Mouse (Mus musculus): Measurements from ENCODE around the gene Zfp598. TPM values are rescaled to one million over a fixed set of nuclear protein-coding genes. Genes with fewer than 3 reads are reported as not detected.
"Not testable (repeated sequence)": the region's sequence is repeated elsewhere in the genome, so short reads cannot be mapped to it uniquely, and the experiment has no call there.

Gene Zfp598
- polyA plus RNA-seq, 1 experiment from 2014 or later, result 24.9 TPM

DNA sequence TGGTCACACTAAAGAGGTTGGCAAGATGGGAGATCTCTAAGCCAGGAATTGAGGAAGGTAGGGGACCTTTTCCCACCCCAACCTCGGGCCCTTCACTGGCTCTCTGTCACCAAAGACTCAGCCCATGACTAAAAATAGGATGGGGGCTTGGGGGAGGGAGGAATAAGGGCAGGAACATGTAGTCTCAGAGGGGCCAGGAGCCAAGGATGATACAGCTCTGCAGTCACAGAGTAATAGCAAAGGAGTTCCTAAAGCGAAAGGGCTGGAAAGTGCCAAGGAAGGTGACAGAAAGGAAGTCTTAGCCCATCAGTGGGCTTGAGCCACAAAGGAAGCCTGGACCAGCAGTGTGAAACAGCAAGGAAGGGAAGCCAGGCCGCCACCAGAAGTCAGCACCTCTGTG, 17.7 kb upstream of the Zfp598 start:
- 76% methylated on average over 3 of the region's 3 CpGs for WGBS

GRCm38 (mm10) chr17:24653967-24654710, 15.3 kb upstream of the Zfp598 start:
- no peak overlapping the region for H3K4me3 ChIP-seq (ENCODE audit: low read depth, low read length)
- DNase-seq (ENCODE audit: low spot score, missing footprints), result peak; percentile 97
- WGBS, result 4% methylated on average over 19 of the region's 19 CpGs
- no peaks in the 10 kb centered on the region for H3K36me3 ChIP-seq (ENCODE audit: control insufficient read depth, insufficient read depth, low read length)
- peak; percentile 68 for ATAC-seq (ENCODE audit: low FRiP score)
- no peaks in the 10 kb centered on the region for H3K9me3 ChIP-seq (ENCODE audit: control insufficient read depth, low read length)
- no peak overlapping the region for H3K9ac ChIP-seq (ENCODE audit: low read length)
- peaks cover 14% of the 10 kb centered on the region for H3K4me1 ChIP-seq (ENCODE audit: control insufficient read depth, insufficient read depth, low read length)
- H3K27ac ChIP-seq (ENCODE audit: low read depth, low read length), result no peak overlapping the region
- H3K4me2 ChIP-seq, result peak overlapping the region; percentile 8
- peaks cover 32% of the 10 kb centered on the region for H3K27me3 ChIP-seq (ENCODE audit: control insufficient read depth, insufficient read depth, low read length)

More for the DNA sequence above, 17.7 kb upstream of the Zfp598 start:
- Histone ChIP-seq H3K4me2 (no peak overlapping the region), H3K9me3 (ENCODE audit: control insufficient read depth, low read length) (no peaks in the 10 kb centered on the region), H3K27me3 (ENCODE audit: control insufficient read depth, insufficient read depth, low read length) (peaks cover 12% of the 10 kb centered on the region), H3K4me1 (ENCODE audit: control insufficient read depth, insufficient read depth, low read length) (peaks cover 9% of the 10 kb centered on the region), H3K36me3 (ENCODE audit: control insufficient read depth, insufficient read depth, low read length) (no peaks in the 10 kb centered on the region), H3K9ac (ENCODE audit: low read length) (no peak overlapping the region), H3K27ac (ENCODE audit: low read depth, low read length) (no peak overlapping the region), H3K4me3 (ENCODE audit: low read depth, low read length) (no peak overlapping the region)
- ATAC-seq (ENCODE audit: low FRiP score), result no peak
- DNase-seq (ENCODE audit: low spot score, missing footprints), result peak; percentile 62

DNA sequence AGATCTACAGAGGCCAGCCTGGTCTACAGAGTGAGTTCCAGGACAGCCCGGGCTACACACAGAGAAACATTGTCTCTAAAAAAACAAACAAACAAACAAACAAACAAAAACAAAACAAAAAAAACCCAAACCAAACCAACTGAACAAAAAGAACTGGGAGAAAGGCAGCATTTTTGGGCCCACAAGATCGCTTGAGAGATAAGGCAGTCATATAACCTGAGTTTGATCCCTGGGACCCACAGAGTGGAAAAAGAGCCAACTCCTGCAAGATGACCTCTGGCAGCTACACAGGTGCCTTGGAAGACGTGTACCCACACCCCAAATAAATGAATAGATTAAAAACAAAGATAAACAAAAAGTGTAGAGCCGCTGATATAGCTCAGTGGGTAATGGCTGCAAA, 14.5 kb upstream of the Zfp598 start:
- H3K4me1 ChIP-seq (ENCODE audit: control insufficient read depth, insufficient read depth, low read length), result peaks cover 9% of the 10 kb centered on the region
- H3K36me3 ChIP-seq (ENCODE audit: control insufficient read depth, insufficient read depth, low read length), result no peaks in the 10 kb centered on the region
- no peak overlapping the region for H3K4me2 ChIP-seq
- ATAC-seq (ENCODE audit: low FRiP score), result no peak
- 74% methylated on average over 4 of the region's 4 CpGs for WGBS
- H3K4me3 ChIP-seq (ENCODE audit: low read depth, low read length), result no peak overlapping the region
- no peak overlapping the region for H3K27ac ChIP-seq (ENCODE audit: low read depth, low read length)
- no peak overlapping the region for H3K9ac ChIP-seq (ENCODE audit: low read length)
- DNase-seq (ENCODE audit: low spot score, missing footprints), result no peak
- H3K9me3 ChIP-seq (ENCODE audit: control insufficient read depth, low read length), result no peaks in the 10 kb centered on the region
- peaks cover 40% of the 10 kb centered on the region for H3K27me3 ChIP-seq (ENCODE audit: control insufficient read depth, insufficient read depth, low read length)

GRCm38 (mm10) chr17:24658017-24658758, 11.3 kb upstream of the Zfp598 start, which contains the start of gene Npw:
TSS of gene Npw (minus strand) at chr17:24658457.
- no peak within 1 kb of the TSS for H3K27ac ChIP-seq (ENCODE audit: low read depth, low read length)
- peaks cover 5% of the 10 kb centered on the region for H3K4me1 ChIP-seq (ENCODE audit: control insufficient read depth, insufficient read depth, low read length)
- H3K27me3 ChIP-seq (ENCODE audit: control insufficient read depth, insufficient read depth, low read length), result peaks cover 35% of the 10 kb centered on the region
- ATAC-seq (ENCODE audit: low FRiP score), result peak; percentile 48; the same call in 1 of the 2 replicates
- H3K9me3 ChIP-seq (ENCODE audit: control insufficient read depth, low read length), result no peaks in the 10 kb centered on the region
- peak; percentile 90 for DNase-seq (ENCODE audit: low spot score, missing footprints)
- H3K36me3 ChIP-seq (ENCODE audit: control insufficient read depth, insufficient read depth, low read length), result no peaks in the 10 kb centered on the region
- peak within 1 kb of the TSS; percentile 30 for H3K4me3 ChIP-seq (ENCODE audit: low read depth, low read length)
- H3K9ac ChIP-seq (ENCODE audit: low read length), result peak within 1 kb of the TSS; percentile 56
- 1% methylated on average over 47 of the region's 47 CpGs for WGBS
- H3K4me2 ChIP-seq, result peak within 1 kb of the TSS; percentile 55

DNA sequence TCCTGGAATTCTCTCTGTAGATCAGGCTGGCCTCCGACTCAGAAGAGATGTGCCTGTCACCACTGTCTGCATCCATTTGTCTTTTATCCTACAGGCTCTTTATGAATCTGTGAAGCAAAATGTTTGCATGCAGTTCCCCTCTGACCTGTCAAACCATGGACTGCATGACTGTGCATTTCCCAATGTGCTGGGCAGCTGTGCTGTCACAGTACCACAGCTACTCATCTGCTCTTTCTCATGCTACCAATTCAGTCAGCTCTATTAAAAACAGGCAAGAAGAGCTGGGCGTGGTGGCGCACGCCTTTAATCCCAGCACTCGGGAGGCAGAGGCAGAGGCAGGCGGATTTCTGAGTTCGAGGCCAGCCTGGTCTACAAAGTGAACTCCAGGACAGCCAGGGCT, 2.5 kb upstream of the Zfp598 start:
- ATAC-seq (ENCODE audit: low FRiP score); DNase-seq (ENCODE audit: low spot score, missing footprints); H3K9me3 ChIP-seq (ENCODE audit: control insufficient read depth, low read length); H3K9ac ChIP-seq (ENCODE audit: low read length); H3K4me3 ChIP-seq (ENCODE audit: low read depth, low read length); H3K27ac ChIP-seq (ENCODE audit: low read depth, low read length); H3K36me3 ChIP-seq (ENCODE audit: control insufficient read depth, insufficient read depth, low read length); H3K27me3 ChIP-seq (ENCODE audit: control insufficient read depth, insufficient read depth, low read length); H3K4me2 ChIP-seq: not testable (repeated sequence)
- peaks cover 22% of the 10 kb centered on the region for H3K4me1 ChIP-seq (ENCODE audit: control insufficient read depth, insufficient read depth, low read length)
- 72% methylated on average over 7 of the region's 7 CpGs for WGBS

DNA sequence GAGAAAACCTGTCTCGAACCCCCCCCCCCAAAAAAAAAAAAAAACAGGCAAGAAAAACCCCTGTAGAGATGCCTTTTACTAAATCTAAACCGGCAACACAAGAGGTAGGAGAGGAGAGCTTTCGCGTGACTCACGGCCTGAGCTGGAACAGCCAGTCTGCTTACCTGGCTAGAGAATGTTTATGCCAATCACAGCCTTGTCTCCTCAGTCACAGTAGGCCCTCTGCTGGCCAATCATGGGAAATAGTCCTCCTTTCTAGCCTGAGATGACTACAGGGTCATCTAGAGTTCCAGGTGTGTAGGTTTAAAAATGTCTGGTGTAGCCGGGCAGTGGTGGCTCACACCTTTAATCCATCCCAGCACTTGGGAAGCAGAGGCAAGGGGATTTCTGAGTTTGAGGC, 2.1 kb upstream of the Zfp598 start:
- no peaks in the 10 kb centered on the region for H3K36me3 ChIP-seq (ENCODE audit: control insufficient read depth, insufficient read depth, low read length)
- no peak for ATAC-seq (ENCODE audit: low FRiP score)

DNA sequence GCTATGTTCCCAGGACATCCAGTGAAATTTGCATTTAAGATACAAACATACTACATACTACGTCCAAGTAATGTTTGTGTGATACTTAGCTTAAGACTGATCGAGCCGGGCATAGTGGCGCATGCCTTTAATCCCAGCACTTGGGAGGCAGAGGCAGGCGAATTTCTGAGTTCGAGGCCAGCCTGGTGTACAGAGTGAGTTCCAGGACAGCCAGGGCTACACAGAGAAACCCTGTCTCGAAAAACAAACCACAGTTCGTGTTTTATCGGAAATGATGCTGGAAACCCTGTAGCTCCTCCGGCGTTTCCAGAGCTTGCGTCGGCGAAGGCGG, 308 bp upstream of the Zfp598 start:
- not testable (repeated sequence) for H3K9me3 ChIP-seq (ENCODE audit: control insufficient read depth, low read length); H3K36me3 ChIP-seq (ENCODE audit: control insufficient read depth, insufficient read depth, low read length); H3K27ac ChIP-seq (ENCODE audit: low read depth, low read length); DNase-seq (ENCODE audit: low spot score, missing footprints); H3K27me3 ChIP-seq (ENCODE audit: control insufficient read depth, insufficient read depth, low read length)
- 11% methylated on average over 15 of the region's 15 CpGs for WGBS
- peak; percentile 56 for ATAC-seq (ENCODE audit: low FRiP score)
- H3K4me2 ChIP-seq, result peak overlapping the region; percentile 88
- H3K4me3 ChIP-seq (ENCODE audit: low read depth, low read length), result peak overlapping the region; percentile 98
- H3K9ac ChIP-seq (ENCODE audit: low read length), result peak overlapping the region; percentile 98
- H3K4me1 ChIP-seq (ENCODE audit: control insufficient read depth, insufficient read depth, low read length), result peaks cover 24% of the 10 kb centered on the region

More for the DNA sequence above, 2.1 kb upstream of the Zfp598 start:
- peaks cover 24% of the 10 kb centered on the region for H3K4me1 ChIP-seq (ENCODE audit: control insufficient read depth, insufficient read depth, low read length)
- no peaks in the 10 kb centered on the region for H3K9me3 ChIP-seq (ENCODE audit: control insufficient read depth, low read length)
- no peak overlapping the region for H3K27ac ChIP-seq (ENCODE audit: low read depth, low read length)
- no peaks in the 10 kb centered on the region for H3K27me3 ChIP-seq (ENCODE audit: control insufficient read depth, insufficient read depth, low read length)
- 32% methylated on average over 6 of the region's 6 CpGs for WGBS
- no peak overlapping the region for H3K9ac ChIP-seq (ENCODE audit: low read length)
- H3K4me2 ChIP-seq, result no peak overlapping the region
- DNase-seq (ENCODE audit: low spot score, missing footprints), result no peak
- H3K4me3 ChIP-seq (ENCODE audit: low read depth, low read length), result no peak overlapping the region

DNA sequence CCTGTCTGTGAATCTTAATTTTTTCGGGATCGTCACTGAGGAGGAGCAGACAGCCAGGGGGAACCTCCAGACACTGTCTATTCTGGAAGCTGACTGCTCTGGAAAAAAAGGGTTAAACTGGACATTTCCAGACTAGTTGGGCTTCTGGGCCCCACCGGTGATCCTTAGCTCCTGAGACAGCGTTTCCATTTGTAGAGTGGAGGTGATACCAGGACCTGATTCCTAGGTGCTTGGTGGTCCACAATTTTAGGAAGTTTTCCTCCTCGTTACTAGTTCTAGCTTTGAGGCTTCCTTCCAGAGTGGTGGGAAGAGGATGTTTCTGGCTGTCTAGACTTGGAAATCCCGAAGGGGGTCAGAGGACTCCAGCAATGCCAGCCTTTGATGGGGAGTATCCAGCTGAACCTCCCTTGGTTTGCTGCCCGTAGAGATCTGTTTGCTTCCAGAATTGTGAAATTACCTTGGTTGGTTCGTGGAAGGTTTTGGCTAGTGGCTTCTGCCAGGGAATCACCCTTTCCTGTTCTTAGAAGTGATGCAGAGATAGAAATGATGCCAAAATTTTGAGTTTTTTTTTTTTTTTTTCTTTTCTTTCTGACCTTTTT, 858 bp downstream of the Zfp598 start:
- Histone ChIP-seq H3K27me3 (ENCODE audit: control insufficient read depth, insufficient read depth, low read length) (no peaks in the 10 kb centered on the region), H3K4me1 (ENCODE audit: control insufficient read depth, insufficient read depth, low read length) (peaks cover 24% of the 10 kb centered on the region), H3K27ac (ENCODE audit: low read depth, low read length) (peak overlapping the region; percentile 61; the same call in 1 of the 2 replicates), H3K9ac (ENCODE audit: low read length) (peak overlapping the region; percentile 98), H3K4me2 (peak overlapping the region; percentile 88), H3K36me3 (ENCODE audit: control insufficient read depth, insufficient read depth, low read length) (no peaks in the 10 kb centered on the region), H3K4me3 (ENCODE audit: low read depth, low read length) (peak overlapping the region; percentile 98), H3K9me3 (ENCODE audit: control insufficient read depth, low read length) (no peaks in the 10 kb centered on the region)
- DNase-seq (ENCODE audit: low spot score, missing footprints) (peak; percentile 91), ATAC-seq (ENCODE audit: low FRiP score) (no peak)
- WGBS, result 14% methylated on average over 8 of the region's 8 CpGs

- H3K4me1 ChIP-seq (ENCODE audit: control insufficient read depth, insufficient read depth, low read length), result peaks cover 24% of the 10 kb centered on the region
- H3K9ac ChIP-seq (ENCODE audit: low read length), result no peak overlapping the region; the same call in 1 of the 2 replicates
- no peaks in the 10 kb centered on the region for H3K9me3 ChIP-seq (ENCODE audit: control insufficient read depth, low read length)
- H3K27ac ChIP-seq (ENCODE audit: low read depth, low read length), result no peak overlapping the region
- H3K36me3 ChIP-seq (ENCODE audit: control insufficient read depth, insufficient read depth, low read length), result no peaks in the 10 kb centered on the region
- ATAC-seq (ENCODE audit: low FRiP score), result no peak
- DNase-seq (ENCODE audit: low spot score, missing footprints), result no peak
- peak overlapping the region; percentile 3; the same call in 1 of the 2 replicates for H3K4me3 ChIP-seq (ENCODE audit: low read depth, low read length)
- no peaks in the 10 kb centered on the region for H3K27me3 ChIP-seq (ENCODE audit: control insufficient read depth, insufficient read depth, low read length)
- WGBS, result 80% methylated on average over 5 of the region's 5 CpGs
- H3K4me2 ChIP-seq, result no peak overlapping the region
These were observed 1.9 kb downstream of the Zfp598 start for GRCm38 (mm10) chr17:24671346-24671745.

Measured in midbrain, embryonic 11.5 days (tissue).